ENCODE assay signal across 31 mouse cellular contexts in genomic region chr11:100105576-100106122, GRCm38 (mm10). TPM values are rescaled to one million over a fixed set of nuclear protein-coding genes. Genes with fewer than 3 reads are reported as not detected.
"Had no signal": no experiment of that assay in that cellular context is flagged by ENCODE, and none has a peak within 500 bp of the region (broad histone marks: within the 10 kb centered on the region; RNA-seq: fewer than 3 reads in every experiment).

Gene Krt36 (minus strand): TSS chr11:100105626.

- H3K9me3 ChIP-seq: embryonic facial prominence, embryonic 10.5 days; embryonic facial prominence, embryonic 12.5 days; embryonic facial prominence, embryonic 13.5 days; embryonic facial prominence, embryonic 15.5 days; forebrain, embryonic 10.5 days; forebrain, embryonic 12.5 days; forebrain, embryonic 13.5 days; forebrain, embryonic 15.5 days had no signal

- H3K9ac ChIP-seq: embryonic facial prominence, embryonic 12.5 days; embryonic facial prominence, embryonic 13.5 days; embryonic facial prominence, embryonic 15.5 days; forebrain, embryonic 12.5 days; forebrain, embryonic 13.5 days; forebrain, embryonic 15.5 days; forebrain, postnatal 0 days had no signal

- H3K27me3 ChIP-seq: embryonic facial prominence, embryonic 12.5 days; embryonic facial prominence, embryonic 15.5 days; forebrain, embryonic 12.5 days; forebrain, embryonic 13.5 days; forebrain, embryonic 15.5 days had no signal

- H3K27ac ChIP-seq: embryonic facial prominence, embryonic 10.5 days; embryonic facial prominence, embryonic 12.5 days; embryonic facial prominence, embryonic 13.5 days; embryonic facial prominence, embryonic 15.5 days; forebrain, embryonic 10.5 days; forebrain, embryonic 12.5 days; forebrain, embryonic 13.5 days; forebrain, embryonic 15.5 days; gastrocnemius, adult 2 months had no signal

- H3K36me3 ChIP-seq: embryonic facial prominence, embryonic 10.5 days; embryonic facial prominence, embryonic 12.5 days; embryonic facial prominence, embryonic 13.5 days; embryonic facial prominence, embryonic 15.5 days; forebrain, embryonic 10.5 days; forebrain, embryonic 12.5 days; forebrain, embryonic 15.5 days had no signal

- H3K4me1 ChIP-seq: embryonic facial prominence, embryonic 12.5 days; embryonic facial prominence, embryonic 13.5 days; embryonic facial prominence, embryonic 15.5 days; forebrain, embryonic 10.5 days; forebrain, embryonic 12.5 days; forebrain, embryonic 13.5 days; forebrain, embryonic 15.5 days had no signal

- H3K4me3 ChIP-seq: embryonic facial prominence, embryonic 10.5 days; embryonic facial prominence, embryonic 12.5 days; embryonic facial prominence, embryonic 13.5 days; embryonic facial prominence, embryonic 15.5 days; erythroblast, embryonic 14.5 days; forebrain, embryonic 10.5 days; forebrain, embryonic 12.5 days; forebrain, embryonic 13.5 days; forebrain, embryonic 15.5 days; gastrocnemius, adult 2 months had no signal

- DNase-seq: cerebellum, adult 2 months; cerebellum, adult 8-10 months; cerebellum, adult 9-10 months; cerebellum, adult 9-11 months; cerebellum, postnatal 10 days; cerebellum, postnatal 14 days; cerebellum, postnatal 25 days; cerebellum, postnatal 36 days; embryo, embryonic 11 days; forebrain, postnatal 0 days; gastrocnemius, adult 2 months; gastrocnemius, postnatal 10 days; gastrocnemius, postnatal 14 days; gastrocnemius, postnatal 25 days; gastrocnemius, postnatal 36 days; heart, adult 11 months; heart, adult 18-20 months had no signal

- ATAC-seq: forebrain, embryonic 13.5 days; forebrain, embryonic 14.5 days; forebrain, embryonic 15.5 days; forebrain, embryonic 16.5 days; forebrain, postnatal 0 days had no signal

- H3K4me2 ChIP-seq: embryonic facial prominence, embryonic 12.5 days; embryonic facial prominence, embryonic 13.5 days; embryonic facial prominence, embryonic 15.5 days; forebrain, embryonic 12.5 days; forebrain, embryonic 13.5 days; forebrain, embryonic 15.5 days had no signal

RNA-seq across cellular contexts. Expression of gene Krt36, which starts in this region (rescaled TPM):
- polyA plus RNA-seq: cerebellum, adult 2 months; cortical plate, adult 2 months; embryonic facial prominence, embryonic 13.5 days; erythroblast, embryonic 14.5 days; forebrain, embryonic 10.5 days; forebrain, embryonic 11.5 days; forebrain, embryonic 12.5 days; forebrain, embryonic 13.5 days; forebrain, embryonic 14.5 days; forebrain, embryonic 15.5 days; forebrain, embryonic 16.5 days; forebrain, postnatal 0 days; frontal cortex, adult 2 months had no signal
